Mouse (Mus musculus) bone marrow, adult 2 months (tissue): Measurements from ENCODE around the gene 4930452B06Rik.

ENCODE experiments used
- CTCF ChIP-seq: fragments of 200-500 bp; IDR thresholded peaks from 2 replicates; pipeline ENCODE4 v1.5.1; 2011; ENCODE audit warnings: low read length, control low read depth; ENCODE audit not compliant: control insufficient read depth, insufficient read depth
- POLR2A ChIP-seq: fragments of 200-500 bp; IDR thresholded peaks from 2 replicates; pipeline ENCODE4 v1.6.1; 2011; ENCODE audit warnings: low read depth, mild to moderate bottlenecking, control low read depth, low read length, borderline replicate concordance; ENCODE audit not compliant: control insufficient read depth

GRCm38 (mm10) chr14:8447352-8447751 lies 218.7 kb downstream of the 4930452B06Rik start:
- TF ChIP-seq CTCF (no peak), POLR2A (no peak)
